Mouse (Mus musculus) large intestine, adult 2 months (tissue): Measurements from ENCODE around the gene Mdm4. TPM values are rescaled to one million over a fixed set of nuclear protein-coding genes. Genes with fewer than 3 reads are reported as not detected.

Experiments
- DNase-seq: peaks from one replicate; pipeline ENCODE4 v3.0.0-alpha.2; 2012; ENCODE audit warnings: low read depth, low spot score
- WGBS: fragments of 180-500 bp; shearing (Covaris S2); methylation state at CpG from one replicate; pipeline ENCODE4 v1.1.7; 2018; 5-methylcytosine and 5-hydroxymethylcytosine counted together
- polyA plus RNA-seq: library from polyadenylated mRNA; depleted of rRNA; stranded (reverse); fragments of >200 nt; gene quantifications from 2 replicates; pipeline ENCODE4 v1.2.3, GENCODE M21; 2012

Mdm4 gene
- polyA plus RNA-seq, 1 experiment = 17.0 TPM

GRCm38 (mm10) chr1:132977402-132977801 is 53.0 kb downstream of the Mdm4 start:
- 81% methylated on average over 1 of the region's 1 CpGs for WGBS
- no peak for DNase-seq

- 27% methylated on average over 6 of the region's 6 CpGs for WGBS
- no peak for DNase-seq
Measured at GRCm38 (mm10) chr1:132968659-132969058, 61.7 kb downstream of the Mdm4 start.

GRCm38 (mm10) chr1:132964691-132965090 is 65.7 kb downstream of the Mdm4 start:
- WGBS = 37% methylated on average over 4 of the region's 4 CpGs
- DNase-seq = no peak

GRCm38 (mm10) chr1:132964106-132964505 is 66.3 kb downstream of the Mdm4 start:
- no peak for DNase-seq
- 72% methylated on average over 2 of the region's 2 CpGs for WGBS

GRCm38 (mm10) chr1:132961751-132962150 is 68.6 kb downstream of the Mdm4 start:
- 86% methylated on average over 3 of the region's 3 CpGs for WGBS

GRCm38 (mm10) chr1:132956809-132957208 is 73.6 kb downstream of the Mdm4 start:
- 69% methylated on average over 5 of the region's 5 CpGs for WGBS

More at GRCm38 (mm10) chr1:132961751-132962150, 68.6 kb downstream of the Mdm4 start:
- DNase-seq = no peak

GRCm38 (mm10) chr1:132947811-132948210 is 82.5 kb downstream of the Mdm4 start:
- 48% methylated on average over 7 of the region's 7 CpGs for WGBS
- DNase-seq = no peak

More at GRCm38 (mm10) chr1:132956809-132957208, 73.6 kb downstream of the Mdm4 start:
- no peak for DNase-seq

GRCm38 (mm10) chr1:132945826-132946225 is 84.5 kb downstream of the Mdm4 start:
- DNase-seq = no peak

GRCm38 (mm10) chr1:132938975-132939374 is 91.4 kb downstream of the Mdm4 start:
- no peak for DNase-seq
- 70% methylated on average over 8 of the region's 8 CpGs for WGBS

More at GRCm38 (mm10) chr1:132945826-132946225, 84.5 kb downstream of the Mdm4 start:
- 36% methylated on average over 8 of the region's 8 CpGs for WGBS

GRCm38 (mm10) chr1:132937296-132938030 is 92.9 kb downstream of the Mdm4 start:
- WGBS = 82% methylated on average over 26 of the region's 26 CpGs

GRCm38 (mm10) chr1:132934856-132935255 is 95.5 kb downstream of the Mdm4 start:
- WGBS = 24% methylated on average over 7 of the region's 7 CpGs
- DNase-seq = no peak

More at GRCm38 (mm10) chr1:132937296-132938030, 92.9 kb downstream of the Mdm4 start:
- DNase-seq = no peak

- no peak for DNase-seq
Measured at GRCm38 (mm10) chr1:132932421-132932820, 97.9 kb downstream of the Mdm4 start.

GRCm38 (mm10) chr1:132930291-132930690 is 100.1 kb downstream of the Mdm4 start:
- WGBS = 61% methylated on average over 4 of the region's 4 CpGs

More at GRCm38 (mm10) chr1:132932421-132932820, 97.9 kb downstream of the Mdm4 start:
- WGBS = 50% methylated on average over 2 of the region's 2 CpGs

GRCm38 (mm10) chr1:132928907-132929250 is 101.5 kb downstream of the Mdm4 start:
- WGBS = 38% methylated on average over 3 of the region's 3 CpGs
- no peak for DNase-seq

More at GRCm38 (mm10) chr1:132930291-132930690, 100.1 kb downstream of the Mdm4 start:
- no peak for DNase-seq

- 52% methylated on average over 19 of the region's 19 CpGs for WGBS
- no peak for DNase-seq
Measured at GRCm38 (mm10) chr1:132928032-132928906, 102.1 kb downstream of the Mdm4 start.

- no peak for DNase-seq
- WGBS = 70% methylated on average over 7 of the region's 7 CpGs
Measured at GRCm38 (mm10) chr1:132925270-132925669, 105.1 kb downstream of the Mdm4 start.

- no peak for DNase-seq
- 91% methylated on average over 9 of the region's 9 CpGs for WGBS
Measured at GRCm38 (mm10) chr1:132922257-132922656, 108.1 kb downstream of the Mdm4 start.

- DNase-seq = no peak
- WGBS = 23% methylated on average over 13 of the region's 13 CpGs
Measured at GRCm38 (mm10) chr1:132921071-132921470, 109.3 kb downstream of the Mdm4 start.

- WGBS = 85% methylated on average over 8 of the region's 8 CpGs
- DNase-seq = no peak
Measured at GRCm38 (mm10) chr1:132919258-132919657, 111.1 kb downstream of the Mdm4 start.

GRCm38 (mm10) chr1:132918117-132918680 is 112.2 kb downstream of the Mdm4 start:
- WGBS = 25% methylated on average over 10 of the region's 10 CpGs
- DNase-seq = no peak
